Mouse (Mus musculus) midbrain, embryonic 16.5 days (tissue): ENCODE measurements around the gene Slc35a5. TPM values are rescaled to one million over a fixed set of nuclear protein-coding genes. Genes with fewer than 3 reads are reported as not detected.

ENCODE experiments used
- ATAC-seq: fragments of 200-750 bp; cut with Nextera tagmentation; 2 replicates; pipeline ENCODE4 v1.8.0; 2017; ENCODE audit warnings: moderate TSS enrichment
- H3K27ac ChIP-seq: fragments of 300-500 bp; sonication (generic); 2 replicates; pipeline ENCODE4 v1.5.1; 2014; ENCODE audit warnings: mild to moderate bottlenecking, low read length, mixed read lengths
- H3K27me3 ChIP-seq: fragments of 300-500 bp; sonication (generic); 2 replicates; pipeline ENCODE4 v1.6.1; 2014; ENCODE audit warnings: low read depth, low read length, mixed read lengths; ENCODE audit not compliant: control insufficient read depth, insufficient read depth
- H3K36me3 ChIP-seq: fragments of 300-500 bp; sonication (generic); 2 replicates; pipeline ENCODE4 v1.6.1; 2014; ENCODE audit warnings: mild to moderate bottlenecking, low read length, moderate library complexity, mixed read lengths; ENCODE audit not compliant: control insufficient read depth, insufficient read depth
- H3K4me1 ChIP-seq: fragments of 300-500 bp; sonication (generic); 2 replicates; pipeline ENCODE4 v1.6.1; 2014; ENCODE audit warnings: mild to moderate bottlenecking, low read length, mixed read lengths; ENCODE audit not compliant: control insufficient read depth, insufficient read depth
- H3K4me2 ChIP-seq: fragments of 300-500 bp; sonication (generic); 2 replicates; pipeline ENCODE4 v1.6.1; 2014; ENCODE audit warnings: mild to moderate bottlenecking, low read length, mixed read lengths
- H3K4me3 ChIP-seq: fragments of 300-500 bp; sonication (generic); 2 replicates; pipeline ENCODE4 v1.5.1; 2014; ENCODE audit warnings: low read depth, mild to moderate bottlenecking, low read length, moderate library complexity, mixed read lengths
- H3K9ac ChIP-seq: fragments of 300-500 bp; sonication (generic); 2 replicates; pipeline ENCODE4 v1.6.1; 2014; ENCODE audit warnings: low read depth, low read length, mixed read lengths
- H3K9me3 ChIP-seq: fragments of 300-500 bp; sonication (generic); replicated peaks from 2 replicates; pipeline ENCODE4 v1.6.1; 2014; ENCODE audit warnings: mild to moderate bottlenecking, low read length, mixed read lengths; ENCODE audit not compliant: control insufficient read depth, poor library complexity, severe bottlenecking
- WGBS: fragments of 180-500 bp; shearing (Covaris S2); extraction: QIAGEN DNeasy Blood & Tissue Kit; methylation state at CpG from one replicate; pipeline ENCODE4 v1.1.7; 2014; 5-methylcytosine and 5-hydroxymethylcytosine counted together
- polyA plus RNA-seq: library from polyadenylated mRNA; unstranded; fragments of >200 nt; fragmentation: Nextera tagmentation; extraction: Ambion mirVana; gene quantifications from 2 replicates; pipeline ENCODE4 v1.2.1, GENCODE M21; 2015

The Slc35a5 gene
- polyA plus RNA-seq, 1 experiment from 2014 or later = 38.3 TPM

GRCm38 (mm10) chr16:45098886-45099210 is 59.7 kb downstream of the Slc35a5 start:
- H3K4me2 ChIP-seq = no peak overlapping the region
- H3K9me3 ChIP-seq = no peaks in the 10 kb centered on the region
- no peak overlapping the region for H3K27ac ChIP-seq
- 71% methylated on average over 6 of the region's 6 CpGs for WGBS
- no peak overlapping the region for H3K9ac ChIP-seq
- peaks cover 3% of the 10 kb centered on the region; the same call in 1 of the 2 replicates for H3K4me1 ChIP-seq
- H3K36me3 ChIP-seq = no peaks in the 10 kb centered on the region
- no peak overlapping the region for H3K4me3 ChIP-seq
- H3K27me3 ChIP-seq = no peaks in the 10 kb centered on the region
- no peak for ATAC-seq

GRCm38 (mm10) chr16:45098186-45098885 is 60.2 kb downstream of the Slc35a5 start:
- no peak overlapping the region for H3K27ac ChIP-seq
- no peaks in the 10 kb centered on the region for H3K27me3 ChIP-seq
- H3K9ac ChIP-seq = no peak overlapping the region
- H3K4me1 ChIP-seq = peaks cover 3% of the 10 kb centered on the region; the same call in 1 of the 2 replicates
- 70% methylated on average over 10 of the region's 10 CpGs for WGBS
- H3K9me3 ChIP-seq = no peaks in the 10 kb centered on the region
- no peak overlapping the region for H3K4me2 ChIP-seq
- no peak for ATAC-seq
- no peaks in the 10 kb centered on the region for H3K36me3 ChIP-seq
- H3K4me3 ChIP-seq = no peak overlapping the region

GRCm38 (mm10) chr16:45097467-45097866 is 61.0 kb downstream of the Slc35a5 start:
- H3K4me2 ChIP-seq = no peak overlapping the region
- H3K27me3 ChIP-seq = no peaks in the 10 kb centered on the region
- H3K4me3 ChIP-seq = no peak overlapping the region
- H3K36me3 ChIP-seq = no peaks in the 10 kb centered on the region
- H3K27ac ChIP-seq = no peak overlapping the region
- no peaks in the 10 kb centered on the region for H3K9me3 ChIP-seq
- 98% methylated on average over 2 of the region's 2 CpGs for WGBS
- H3K4me1 ChIP-seq = peaks cover 3% of the 10 kb centered on the region; the same call in 1 of the 2 replicates
- no peak for ATAC-seq
- no peak overlapping the region for H3K9ac ChIP-seq

- ATAC-seq = no peak; the same call in 1 of the 2 replicates
- Histone ChIP-seq H3K4me1 (peaks cover 3% of the 10 kb centered on the region; the same call in 1 of the 2 replicates), H3K4me3 (no peak overlapping the region), H3K4me2 (no peak overlapping the region), H3K9me3 (no peaks in the 10 kb centered on the region), H3K27me3 (no peaks in the 10 kb centered on the region), H3K9ac (no peak overlapping the region), H3K36me3 (no peaks in the 10 kb centered on the region), H3K27ac (no peak overlapping the region)
- 89% methylated on average over 26 of the region's 26 CpGs for WGBS
Measured at GRCm38 (mm10) chr16:45095561-45096482, 62.7 kb downstream of the Slc35a5 start.

GRCm38 (mm10) chr16:45095030-45095429 is 63.5 kb downstream of the Slc35a5 start:
- no peak overlapping the region for H3K4me2 ChIP-seq
- no peak overlapping the region for H3K9ac ChIP-seq
- no peaks in the 10 kb centered on the region for H3K36me3 ChIP-seq
- H3K27ac ChIP-seq = no peak overlapping the region
- H3K9me3 ChIP-seq = no peaks in the 10 kb centered on the region
- no peak for ATAC-seq
- H3K4me3 ChIP-seq = no peak overlapping the region
- WGBS = 94% methylated on average over 13 of the region's 13 CpGs
- H3K27me3 ChIP-seq = no peaks in the 10 kb centered on the region
- H3K4me1 ChIP-seq = peaks cover 3% of the 10 kb centered on the region; the same call in 1 of the 2 replicates

GRCm38 (mm10) chr16:45094136-45094756 is 64.3 kb downstream of the Slc35a5 start:
- H3K36me3 ChIP-seq = no peaks in the 10 kb centered on the region
- peak overlapping the region; percentile 58; the same call in 1 of the 2 replicates for H3K9ac ChIP-seq
- peak overlapping the region; percentile 63 for H3K4me2 ChIP-seq
- no peaks in the 10 kb centered on the region for H3K9me3 ChIP-seq
- peak overlapping the region; percentile 35 for H3K4me3 ChIP-seq
- 7% methylated on average over 9 of the region's 9 CpGs for WGBS
- ATAC-seq = peak; percentile 65; the same call in 1 of the 2 replicates
- H3K27me3 ChIP-seq = no peaks in the 10 kb centered on the region
- H3K4me1 ChIP-seq = peaks cover 3% of the 10 kb centered on the region; the same call in 1 of the 2 replicates
- no peak overlapping the region for H3K27ac ChIP-seq

GRCm38 (mm10) chr16:45093137-45093731 is 65.3 kb downstream of the Slc35a5 start, which contains the start of gene Ccdc80:
Ccdc80 (plus strand) TSS chr16:45093402.
- Histone ChIP-seq H3K4me3 (peak within 1 kb of the TSS; percentile 35), H3K4me2 (peak within 1 kb of the TSS; percentile 63), H3K4me1 (peaks cover 3% of the 10 kb centered on the region; the same call in 1 of the 2 replicates), H3K27ac (no peak within 1 kb of the TSS), H3K9me3 (no peaks in the 10 kb centered on the region), H3K27me3 (no peaks in the 10 kb centered on the region), H3K9ac (peak within 1 kb of the TSS; percentile 58; the same call in 1 of the 2 replicates), H3K36me3 (no peaks in the 10 kb centered on the region)
- no peak for ATAC-seq
- WGBS = 38% methylated on average over 6 of the region's 6 CpGs

- Histone ChIP-seq H3K9ac (no peak overlapping the region), H3K4me3 (no peak overlapping the region), H3K4me2 (no peak overlapping the region), H3K4me1 (peaks cover 3% of the 10 kb centered on the region; the same call in 1 of the 2 replicates), H3K27me3 (no peaks in the 10 kb centered on the region), H3K9me3 (no peaks in the 10 kb centered on the region), H3K36me3 (no peaks in the 10 kb centered on the region), H3K27ac (no peak overlapping the region)
- 12% methylated on average over 10 of the region's 10 CpGs for WGBS
- ATAC-seq = peak; percentile 85
Measured at GRCm38 (mm10) chr16:45090005-45090404, 68.5 kb downstream of the Slc35a5 start.
